Mouse (Mus musculus) lung, embryonic 14.5 days (tissue): ENCODE data around the gene Bco1. TPM values are rescaled to one million over a fixed set of nuclear protein-coding genes. Genes with fewer than 3 reads are reported as not detected.

Experiments used
- ATAC-seq: fragments of 200-750 bp; cut with Nextera tagmentation; 2 replicates; pipeline ENCODE4 v1.8.0; 2017; ENCODE audit warnings: mild to moderate bottlenecking, moderate TSS enrichment, moderate library complexity; ENCODE audit not compliant: insufficient read depth
- DNase-seq: peaks from one replicate; pipeline ENCODE4 v3.0.0-alpha.2; 2015
- H3K27ac ChIP-seq: fragments of 300-500 bp; sonication (generic); 2 replicates; pipeline ENCODE4 v1.5.1; 2014; ENCODE audit warnings: low read depth, mild to moderate bottlenecking, moderate library complexity
- H3K27me3 ChIP-seq: fragments of 300-500 bp; sonication (generic); 2 replicates; pipeline ENCODE4 v1.6.1; 2014; ENCODE audit warnings: low read length, control low read depth; ENCODE audit not compliant: insufficient read depth
- H3K36me3 ChIP-seq: fragments of 300-500 bp; sonication (generic); 2 replicates; pipeline ENCODE4 v1.6.1; 2014; ENCODE audit warnings: control low read depth; ENCODE audit not compliant: insufficient read depth
- H3K4me1 ChIP-seq: fragments of 300-500 bp; sonication (generic); 2 replicates; pipeline ENCODE4 v1.6.1; 2014; ENCODE audit warnings: antibody characterized with exemption, control low read depth; ENCODE audit not compliant: insufficient read depth
- H3K4me2 ChIP-seq: fragments of 300-500 bp; sonication (generic); 2 replicates; pipeline ENCODE4 v1.6.1; 2014; ENCODE audit warnings: mild to moderate bottlenecking
- H3K4me3 ChIP-seq: fragments of 300-500 bp; sonication (generic); 2 replicates; pipeline ENCODE4 v1.5.1; 2014; ENCODE audit warnings: low read depth, low read length
- H3K9ac ChIP-seq: fragments of 300-500 bp; sonication (generic); 2 replicates; pipeline ENCODE4 v1.6.1; 2014
- H3K9me3 ChIP-seq: fragments of 300-500 bp; sonication (generic); 2 replicates; pipeline ENCODE4 v1.6.1; 2016; ENCODE audit warnings: low read depth, low read length, control low read depth
- CTCF ChIP-seq: IDR thresholded peaks from 2 replicates; pipeline ENCODE4 v1.5.1; 2016; ENCODE audit warnings: antibody characterized with exemption, low read depth
- WGBS: fragments of 180-500 bp; shearing (Covaris S2); extraction: QIAGEN DNeasy Blood & Tissue Kit; methylation state at CpG from one replicate; pipeline ENCODE4 v1.1.7; 2014; 5-methylcytosine and 5-hydroxymethylcytosine counted together
- polyA plus RNA-seq: library from polyadenylated mRNA; unstranded; fragments of >200 nt; fragmentation: Nextera tagmentation; extraction: Ambion mirVana; gene quantifications from 2 replicates; pipeline ENCODE4 v1.2.1, GENCODE M21; 2014

Gene Bco1
- polyA plus RNA-seq, 1 experiment from 2014 or later: 0.75 TPM

GRCm38 (mm10) chr8:117074350-117075182 is 21.1 kb upstream of the Bco1 start:
- Histone ChIP-seq H3K27me3 (no peaks in the 10 kb centered on the region), H3K9ac (no peak overlapping the region), H3K27ac (no peak overlapping the region), H3K4me1 (no peaks in the 10 kb centered on the region), H3K4me2 (no peak overlapping the region), H3K36me3 (no peaks in the 10 kb centered on the region), H3K4me3 (no peak overlapping the region), H3K9me3 (no peaks in the 10 kb centered on the region)
- ATAC-seq (no peak), DNase-seq (no peak)
- 60% methylated on average over 10 of the region's 10 CpGs for WGBS
- TF ChIP-seq CTCF: no peak

- DNase-seq (no peak), ATAC-seq (no peak)
- Histone ChIP-seq H3K27me3 (no peaks in the 10 kb centered on the region), H3K4me1 (no peaks in the 10 kb centered on the region), H3K27ac (no peak overlapping the region), H3K9me3 (no peaks in the 10 kb centered on the region), H3K4me3 (no peak overlapping the region), H3K4me2 (no peak overlapping the region), H3K36me3 (no peaks in the 10 kb centered on the region), H3K9ac (no peak overlapping the region)
- WGBS: 81% methylated on average over 7 of the region's 7 CpGs
- no peak for TF ChIP-seq CTCF
These were observed 17.2 kb upstream of the Bco1 start for GRCm38 (mm10) chr8:117078367-117078926.

- 82% methylated on average over 14 of the region's 14 CpGs for WGBS
- no peaks in the 10 kb centered on the region for H3K4me1 ChIP-seq
- no peak overlapping the region for H3K9ac ChIP-seq
- H3K36me3 ChIP-seq: no peaks in the 10 kb centered on the region
- ATAC-seq: no peak
- DNase-seq: no peak
- no peaks in the 10 kb centered on the region for H3K27me3 ChIP-seq
- H3K4me2 ChIP-seq: no peak overlapping the region
- TF ChIP-seq CTCF: no peak
- no peak overlapping the region for H3K4me3 ChIP-seq
- H3K27ac ChIP-seq: no peak overlapping the region
- no peaks in the 10 kb centered on the region for H3K9me3 ChIP-seq
These were observed 16.0 kb upstream of the Bco1 start for GRCm38 (mm10) chr8:117079652-117080051.

GRCm38 (mm10) chr8:117082399-117082872 is 13.2 kb upstream of the Bco1 start, which contains the start of gene Pkd1l2:
Pkd1l2 (minus strand) TSS chr8:117082449.
- H3K27ac ChIP-seq: no peak within 1 kb of the TSS; the same call in 1 of the 2 replicates
- no peak for DNase-seq
- 67% methylated on average over 8 of the region's 8 CpGs for WGBS

GRCm38 (mm10) chr8:117082947-117083559 is 12.6 kb upstream of the Bco1 start:
- no peaks in the 10 kb centered on the region for H3K27me3 ChIP-seq
- H3K4me1 ChIP-seq: 0 out of 2 replicates have a peak, but pooled peaks cover 7% of the 10 kb centered on the region
- H3K9me3 ChIP-seq: no peaks in the 10 kb centered on the region
- no peak overlapping the region for H3K9ac ChIP-seq
- H3K4me3 ChIP-seq: no peak overlapping the region
- DNase-seq: peak; percentile 44
- no peak overlapping the region for H3K4me2 ChIP-seq
- 28% methylated on average over 9 of the region's 9 CpGs for WGBS
- H3K36me3 ChIP-seq: no peaks in the 10 kb centered on the region
- no peak for ATAC-seq
- H3K27ac ChIP-seq: no peak overlapping the region; the same call in 1 of the 2 replicates
- no peak for TF ChIP-seq CTCF

More at GRCm38 (mm10) chr8:117082399-117082872, 13.2 kb upstream of the Bco1 start, which contains the start of gene Pkd1l2:
- no peak within 1 kb of the TSS for H3K4me3 ChIP-seq
- no peak for ATAC-seq
- TF ChIP-seq CTCF: no peak
- no peaks in the 10 kb centered on the region for H3K36me3 ChIP-seq
- 0 out of 2 replicates have a peak, but pooled peaks cover 7% of the 10 kb centered on the region for H3K4me1 ChIP-seq
- no peaks in the 10 kb centered on the region for H3K9me3 ChIP-seq
- no peak within 1 kb of the TSS for H3K4me2 ChIP-seq
- H3K27me3 ChIP-seq: no peaks in the 10 kb centered on the region
- no peak within 1 kb of the TSS for H3K9ac ChIP-seq

GRCm38 (mm10) chr8:117085521-117085920 is 10.1 kb upstream of the Bco1 start:
- Histone ChIP-seq H3K4me3 (no peak overlapping the region), H3K9me3 (no peaks in the 10 kb centered on the region), H3K36me3 (no peaks in the 10 kb centered on the region), H3K4me1 (0 out of 2 replicates have a peak, but pooled peaks cover 7% of the 10 kb centered on the region), H3K9ac (no peak overlapping the region), H3K4me2 (no peak overlapping the region), H3K27me3 (no peaks in the 10 kb centered on the region), H3K27ac (no peak overlapping the region)
- ATAC-seq (peak; percentile 65; the same call in 1 of the 2 replicates), DNase-seq (peak; percentile 18)
- WGBS: 25% methylated on average over 8 of the region's 8 CpGs
- TF ChIP-seq CTCF: no peak

GRCm38 (mm10) chr8:117087036-117087435 is 8.6 kb upstream of the Bco1 start:
- no peak for TF ChIP-seq CTCF
- Histone ChIP-seq H3K36me3 (no peaks in the 10 kb centered on the region), H3K9me3 (no peaks in the 10 kb centered on the region), H3K4me3 (no peak overlapping the region), H3K9ac (no peak overlapping the region), H3K27ac (no peak overlapping the region), H3K27me3 (no peaks in the 10 kb centered on the region), H3K4me2 (no peak overlapping the region), H3K4me1 (0 out of 2 replicates have a peak, but pooled peaks cover 7% of the 10 kb centered on the region)
- DNase-seq (no peak), ATAC-seq (no peak)
